Mouse (Mus musculus) liver, embryonic 14.5 days (tissue): ENCODE measurements around the gene Lgals3. TPM values are rescaled to one million over a fixed set of nuclear protein-coding genes. Genes with fewer than 3 reads are reported as not detected.

Experiments
- ATAC-seq: fragments of 200-750 bp; cut with Nextera tagmentation; 2 replicates; pipeline ENCODE4 v1.8.0; 2017; ENCODE audit warnings: moderate number of reproducible peaks, mild to moderate bottlenecking, moderate library complexity; ENCODE audit not compliant: insufficient read depth
- DNase-seq, 3 experiments: peaks; one replicate each; pipeline ENCODE4 v3.0.0-alpha.2; 2012 to 2013; ENCODE audit warnings: low read depth in 3 of 3, low spot score in 3 of 3
- H3K27ac ChIP-seq: fragments of 300-500 bp; sonication (generic); 2 replicates; pipeline ENCODE4 v1.5.1; 2014; ENCODE audit warnings: moderate library complexity, mild to moderate bottlenecking, control low read depth, inconsistent platforms
- H3K27me3 ChIP-seq: fragments of 300-500 bp; sonication (generic); 2 replicates; pipeline ENCODE4 v1.6.1; 2014; ENCODE audit warnings: mild to moderate bottlenecking, low read length, moderate library complexity; ENCODE audit not compliant: control insufficient read depth, insufficient read depth
- H3K36me3 ChIP-seq: fragments of 300-500 bp; sonication (generic); replicated peaks from 2 replicates; pipeline ENCODE4 v1.6.1; 2014; ENCODE audit warnings: low read depth; ENCODE audit not compliant: control insufficient read depth, insufficient read depth
- H3K4me1 ChIP-seq, 2 experiments: fragments of 200-500 bp in 1 of 2; fragments of 300-500 bp in 1 of 2; sonication (generic) in 1 of 2; replicated peaks; 2 replicates each; pipeline ENCODE4 v1.6.1; 2012 to 2014; ENCODE audit warnings: antibody characterized with exemption in 1 of 2, inconsistent platforms in 1 of 2, low read length in 1 of 2; ENCODE audit not compliant: control insufficient read depth in 2 of 2, insufficient read depth in 2 of 2
- H3K4me2 ChIP-seq: fragments of 300-500 bp; sonication (generic); 2 replicates; pipeline ENCODE4 v1.6.1; 2014; ENCODE audit warnings: low read depth, mild to moderate bottlenecking, control low read depth, moderate library complexity
- H3K4me3 ChIP-seq, 2 experiments: fragments of 200-500 bp in 1 of 2; fragments of 300-500 bp in 1 of 2; sonication (generic) in 1 of 2; 2 replicates each; pipeline ENCODE4 v1.5.1; 2012 to 2014; ENCODE audit warnings: low read depth in 2 of 2, low read length in 2 of 2, mild to moderate bottlenecking in 2 of 2, control low read depth in 1 of 2, inconsistent platforms in 1 of 2, moderate library complexity in 1 of 2; ENCODE audit not compliant: insufficient read depth in 1 of 2
- H3K9ac ChIP-seq: fragments of 300-500 bp; sonication (generic); replicated peaks from 2 replicates; pipeline ENCODE4 v1.6.1; 2014; ENCODE audit warnings: mild to moderate bottlenecking, control low read depth, moderate library complexity
- H3K9me3 ChIP-seq: fragments of 300-500 bp; sonication (generic); 2 replicates; pipeline ENCODE4 v1.6.1; 2016; ENCODE audit warnings: low read length, mixed read lengths; ENCODE audit not compliant: control insufficient read depth
- CTCF ChIP-seq: IDR thresholded peaks from 2 replicates; pipeline ENCODE4 v1.5.1; 2016; ENCODE audit warnings: antibody characterized with exemption, low read depth, control low read depth
- EP300 ChIP-seq: IDR thresholded peaks from 2 replicates; pipeline ENCODE4 v1.6.1; 2016; ENCODE audit warnings: antibody characterized with exemption, low read depth
- WGBS: fragments of 180-500 bp; shearing (Covaris S2); extraction: QIAGEN DNeasy Blood & Tissue Kit; methylation state at CpG from one replicate; pipeline ENCODE4 v1.1.7; 2014; ENCODE audit not compliant: insufficient replicate concordance; 5-methylcytosine and 5-hydroxymethylcytosine counted together
- polyA plus RNA-seq, 2 experiments: library from polyadenylated mRNA; depleted of rRNA in 1 of 2; stranded (reverse) in 1 of 2; unstranded in 1 of 2; fragments of >200 nt; fragmentation: Nextera tagmentation in 1 of 2; extraction: Ambion mirVana in 1 of 2; gene quantifications; 2 replicates each; pipeline versions ENCODE4 v1.2.1 to v1.2.3; 2012 to 2014

The Lgals3 gene
- polyA plus RNA-seq, 2 experiments, result 16.3 to 40.5 TPM

GRCm38 (mm10) chr14:47386125-47386524 is 18.6 kb downstream of the Lgals3 start:
- ATAC-seq (no peak), DNase-seq (no peak)
- Histone ChIP-seq H3K9ac (no peak overlapping the region), H3K4me2 (no peak overlapping the region), H3K4me1 (no peaks in the 10 kb centered on the region), H3K4me3 (no peak overlapping the region), H3K36me3 (peaks cover 55% of the 10 kb centered on the region), H3K27ac (no peak overlapping the region), H3K9me3 (no peaks in the 10 kb centered on the region), H3K27me3 (no peaks in the 10 kb centered on the region)
- WGBS, result 74% methylated on average over 11 of the region's 11 CpGs
- TF ChIP-seq EP300, result no peak
- TF ChIP-seq CTCF, result no peak

- Histone ChIP-seq H3K36me3 (peaks cover 100% of the 10 kb centered on the region), H3K4me2 (no peak overlapping the region), H3K9me3 (no peaks in the 10 kb centered on the region), H3K4me3 (no peak overlapping the region), H3K27me3 (no peaks in the 10 kb centered on the region), H3K27ac (no peak overlapping the region), H3K4me1 (no peaks in the 10 kb centered on the region), H3K9ac (no peak overlapping the region)
- no peak for ATAC-seq
- DNase-seq, result no peak
- 84% methylated on average over 10 of the region's 10 CpGs for WGBS
- no peak for TF ChIP-seq EP300
- no peak for TF ChIP-seq CTCF
Observed at GRCm38 (mm10) chr14:47393354-47394094, 26.0 kb downstream of the Lgals3 start.

- DNase-seq, result no peak
- Histone ChIP-seq H3K4me2 (no peak overlapping the region), H3K9ac (no peak overlapping the region), H3K4me3 (no peak overlapping the region), H3K36me3 (peaks cover 100% of the 10 kb centered on the region), H3K9me3 (no peaks in the 10 kb centered on the region), H3K27ac (no peak overlapping the region), H3K27me3 (no peaks in the 10 kb centered on the region), H3K4me1 (no peaks in the 10 kb centered on the region)
- ATAC-seq, result no peak
- TF ChIP-seq CTCF (no peak), EP300 (no peak)
- WGBS, result 92% methylated on average over 6 of the region's 6 CpGs
Observed at GRCm38 (mm10) chr14:47395007-47395406, 27.5 kb downstream of the Lgals3 start.

DNA sequence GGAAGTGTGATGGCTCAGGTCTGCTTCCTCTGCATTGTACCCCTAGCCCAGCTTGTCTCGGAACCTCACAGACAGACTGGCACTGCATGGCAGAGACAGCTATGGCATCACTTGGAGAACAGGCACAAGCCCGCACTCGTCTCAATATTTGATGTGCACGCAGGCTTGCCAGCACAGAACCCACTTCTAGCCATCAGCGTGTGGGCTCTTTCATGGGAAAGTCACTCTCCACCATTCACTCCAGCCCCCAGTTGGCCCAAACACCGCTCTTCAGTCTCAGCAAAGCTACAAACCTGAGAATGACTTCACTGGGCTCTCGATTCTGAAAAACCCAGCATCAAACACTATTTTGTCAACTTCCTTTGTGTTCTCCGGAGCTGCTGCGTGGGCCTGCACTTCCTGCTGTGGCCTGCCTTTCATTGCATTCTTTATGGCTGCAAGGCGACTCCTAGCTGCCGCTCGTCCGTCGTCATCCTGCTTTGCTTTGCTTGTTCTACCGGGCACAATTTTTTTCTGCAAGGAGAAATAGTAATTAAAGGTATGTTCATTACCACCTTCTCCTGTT is 28.0 kb downstream of the Lgals3 start:
- Histone ChIP-seq H3K36me3 (peaks cover 100% of the 10 kb centered on the region), H3K4me2 (no peak overlapping the region), H3K4me3 (no peak overlapping the region), H3K27ac (no peak overlapping the region), H3K27me3 (no peaks in the 10 kb centered on the region), H3K4me1 (no peaks in the 10 kb centered on the region), H3K9me3 (no peaks in the 10 kb centered on the region), H3K9ac (no peak overlapping the region)
- ATAC-seq (no peak), DNase-seq (no peak)
- 90% methylated on average over 15 of the region's 15 CpGs for WGBS
- TF ChIP-seq EP300 (no peak), CTCF (no peak)

- ATAC-seq (no peak), DNase-seq (no peak)
- Histone ChIP-seq H3K4me3 (no peak overlapping the region), H3K9ac (no peak overlapping the region), H3K4me2 (no peak overlapping the region), H3K27ac (no peak overlapping the region), H3K4me1 (no peaks in the 10 kb centered on the region), H3K9me3 (no peaks in the 10 kb centered on the region), H3K27me3 (no peaks in the 10 kb centered on the region), H3K36me3 (peaks cover 99% of the 10 kb centered on the region)
- peak; percentile 69 for TF ChIP-seq CTCF
- no peak for TF ChIP-seq EP300
- WGBS, result 69% methylated on average over 5 of the region's 5 CpGs
Observed at GRCm38 (mm10) chr14:47396165-47396652, 28.7 kb downstream of the Lgals3 start.
